Comparison of ENCODE assay signal across 8 mouse cellular contexts in genomic region chr4:32950356-32951034, GRCm38 (mm10). TPM values are rescaled to one million over a fixed set of nuclear protein-coding genes. Genes with fewer than 3 reads are reported as not detected.
DNase-seq lines count a peak whose midpoint lies in the region; ATAC-seq lines count a peak whose summit lies in the region.

Gene Ankrd6, minus strand, starts transcription at chr4:32950841.

- intact Hi-C loops in gastrocnemius, postnatal 14 days (cut with DNase I; ENCODE audit: low total_unique reads): loop anchor here (10.0 kb wide), 2 partner anchors 164 to 176 kb away; no protein-coding TSS in a partner anchor
- intact Hi-C loops in left cerebral cortex, postnatal 25 days (cut with DNase I): loop anchor here (2.0 to 10.0 kb wide), 5 partner anchors 67 to 344 kb away; partner anchors contain the start of genes Lyrm2 and Pnrc1

- DNase-seq in adrenal gland, adult 18-20 months (ENCODE audit: low spot score in 2 of 2): peak; percentile 72 to 79
- DNase-seq in embryo, embryonic 10.5 days (ENCODE audit: low spot score): peak; percentile 88
- DNase-seq in gastrocnemius, postnatal 14 days: peak; percentile 73
- DNase-seq in left cerebral cortex, postnatal 25 days (ENCODE audit: low spot score in 2 of 2): peak; percentile 79 to 81
- peak; percentile 90 for DNase-seq in mesoderm, embryonic 11.5 days (ENCODE audit: low read depth, low spot score)
- peak; percentile 61 to 64 for DNase-seq in right cerebral cortex, postnatal 36 days (ENCODE audit: low spot score in 2 of 2)
- peak; percentile 65 to 71 for DNase-seq in urinary bladder, postnatal 4 days (ENCODE audit: low spot score in 2 of 2)

- ATAC-seq in inflammation-experienced regulatory T-cells, adult 6 months: peak; percentile 88

RNA-seq across cellular contexts. Expression of gene Ankrd6, which starts in this region (rescaled TPM):
- 1 to 10 TPM; 2.0 to 3.3 TPM for total RNA-seq in adrenal gland, adult 18-20 months (2021)
- 1 to 10 TPM; 2.3 TPM for total RNA-seq in gastrocnemius, postnatal 14 days (2021)
- polyA plus RNA-seq in inflammation-experienced regulatory T-cells, adult 6 months (2017; shearing (Covaris generic)): 1 to 10 TPM; 1.2 to 2.9 (median 2.7) TPM
- 10 to 100 TPM; 43.3 to 51.8 TPM for total RNA-seq in left cerebral cortex, postnatal 25 days (2021)

Comparison
In these comparisons a context has a peak if more than half of its experiments do, and no peak if none do; other contexts are left out.
1. Peak in every context shown above with its lines: DNase-seq and ATAC-seq.
2. RNA of gene Ankrd6 (total RNA-seq): 43.3 to 51.8 TPM in left cerebral cortex, postnatal 25 days; 2.0 to 3.3 TPM in adrenal gland, adult 18-20 months and 2.3 TPM in gastrocnemius, postnatal 14 days; every median in the first group is over 10 times any median in the second.